Mouse (Mus musculus): Measurements from ENCODE around the gene Dip2b. TPM values are rescaled to one million over a fixed set of nuclear protein-coding genes. Genes with fewer than 3 reads are reported as not detected.

Dip2b gene
- polyA plus RNA-seq, 1 experiment = 5.4 TPM

DNA sequence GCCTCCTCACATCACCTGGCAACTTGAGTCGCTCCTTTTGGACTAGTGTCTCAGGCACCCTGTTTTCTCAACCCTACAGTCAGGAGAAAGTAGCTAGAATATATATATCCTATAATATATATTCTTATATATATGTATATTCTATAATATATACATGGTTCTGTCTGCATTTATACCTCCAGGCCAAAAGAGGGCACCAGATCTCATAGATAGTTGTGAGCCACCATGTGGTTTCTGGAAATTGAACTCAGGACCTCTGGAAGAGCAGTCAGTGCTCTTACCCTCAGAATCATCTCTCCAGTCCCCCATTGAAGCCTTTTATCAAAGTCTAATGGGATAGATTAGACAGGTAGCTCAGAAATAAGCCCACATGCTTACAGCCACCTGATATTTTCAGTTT lies 17.3 kb upstream of the Dip2b start:
- Histone ChIP-seq H3K36me3 (ENCODE audit: control insufficient read depth, insufficient read depth, low read length) (no peaks in the 10 kb centered on the region), H3K27ac (ENCODE audit: insufficient read depth, low read depth, low read length) (no peak overlapping the region), H3K4me3 (ENCODE audit: insufficient read depth, low read depth, low read length) (no peak overlapping the region), H3K4me1 (ENCODE audit: control insufficient read depth, insufficient read depth, low read length) (no peaks in the 10 kb centered on the region), H3K27me3 (replicated peaks; ENCODE audit: control insufficient read depth, insufficient read depth, low read length) (no peaks in the 10 kb centered on the region)
- TF ChIP-seq POLR2A (IDR thresholded peaks at IDR 0.05; ENCODE audit: low read depth, low read length) (no peak), CTCF (conservative IDR thresholded peaks at IDR 0.05; ENCODE audit: insufficient read depth, insufficient read length, low read depth, low read length) (no peak)
- DNase-seq = no peak
- 92% methylated on average over 1 of the region's 1 CpGs for WGBS

- Histone ChIP-seq H3K27me3 (replicated peaks; ENCODE audit: control insufficient read depth, insufficient read depth, low read length) (no peaks in the 10 kb centered on the region), H3K36me3 (ENCODE audit: control insufficient read depth, insufficient read depth, low read length) (no peaks in the 10 kb centered on the region), H3K27ac (ENCODE audit: insufficient read depth, low read depth, low read length) (no peak overlapping the region), H3K4me1 (ENCODE audit: control insufficient read depth, insufficient read depth, low read length) (no peaks in the 10 kb centered on the region), H3K4me3 (ENCODE audit: insufficient read depth, low read depth, low read length) (no peak overlapping the region)
- peak; percentile 64 for DNase-seq
- 14% methylated on average over 5 of the region's 5 CpGs for WGBS
- TF ChIP-seq CTCF (conservative IDR thresholded peaks at IDR 0.05; ENCODE audit: insufficient read depth, insufficient read length, low read depth, low read length) = peak; percentile 38
- no peak for TF ChIP-seq POLR2A (IDR thresholded peaks at IDR 0.05; ENCODE audit: low read depth, low read length)
These were observed 15.5 kb upstream of the Dip2b start for GRCm38 (mm10) chr15:100022923-100023322.

DNA sequence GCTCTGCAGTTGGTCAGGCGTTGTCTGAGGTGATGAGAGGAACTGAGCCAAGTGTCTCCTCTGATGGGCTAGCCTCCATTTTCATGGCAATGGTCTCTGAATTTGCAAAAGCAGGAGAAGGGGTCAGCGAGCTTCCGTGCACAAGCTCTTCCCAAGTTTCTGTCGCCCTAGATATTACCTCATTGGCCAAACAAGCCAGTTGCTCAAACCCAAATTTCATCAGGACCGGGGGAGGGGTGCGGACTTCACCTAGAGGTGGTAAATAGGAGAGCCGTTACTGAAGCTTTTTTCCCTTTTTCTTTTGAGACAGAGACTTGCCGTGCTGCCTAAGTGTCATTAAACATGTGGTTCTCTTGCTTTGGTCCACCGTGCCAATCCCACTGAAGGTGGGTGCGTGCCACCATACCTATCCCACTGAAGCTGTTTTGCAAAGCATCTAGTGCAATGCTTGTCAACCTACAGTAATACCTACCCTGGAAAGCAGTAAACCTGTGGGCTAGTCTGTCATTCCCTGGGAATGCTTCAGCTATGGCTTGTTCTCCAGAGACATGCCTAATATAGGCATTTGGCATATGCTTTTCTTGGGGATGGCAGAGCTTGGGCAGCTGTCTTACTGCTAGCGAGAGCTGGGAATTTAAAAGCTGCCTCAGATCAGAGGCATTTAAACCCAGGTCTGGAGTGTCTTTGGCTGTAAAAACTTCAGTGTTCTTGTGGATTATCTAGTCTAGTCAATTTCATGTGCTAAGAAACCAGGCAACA lies 13.2 kb upstream of the Dip2b start:
- Histone ChIP-seq H3K4me3 (ENCODE audit: insufficient read depth, low read depth, low read length) (no peak overlapping the region), H3K36me3 (ENCODE audit: control insufficient read depth, insufficient read depth, low read length) (no peaks in the 10 kb centered on the region), H3K27ac (ENCODE audit: insufficient read depth, low read depth, low read length) (no peak overlapping the region), H3K27me3 (replicated peaks; ENCODE audit: control insufficient read depth, insufficient read depth, low read length) (no peaks in the 10 kb centered on the region), H3K4me1 (ENCODE audit: control insufficient read depth, insufficient read depth, low read length) (no peaks in the 10 kb centered on the region)
- WGBS = 82% methylated on average over 11 of the region's 11 CpGs
- DNase-seq = no peak
- TF ChIP-seq CTCF (conservative IDR thresholded peaks at IDR 0.05; ENCODE audit: insufficient read depth, insufficient read length, low read depth, low read length) = no peak
- no peak for TF ChIP-seq POLR2A (IDR thresholded peaks at IDR 0.05; ENCODE audit: low read depth, low read length)

GRCm38 (mm10) chr15:100028133-100028532 lies 10.3 kb upstream of the Dip2b start:
- Histone ChIP-seq H3K4me3 (ENCODE audit: insufficient read depth, low read depth, low read length) (no peak overlapping the region), H3K27ac (ENCODE audit: insufficient read depth, low read depth, low read length) (no peak overlapping the region), H3K27me3 (replicated peaks; ENCODE audit: control insufficient read depth, insufficient read depth, low read length) (no peaks in the 10 kb centered on the region), H3K4me1 (ENCODE audit: control insufficient read depth, insufficient read depth, low read length) (no peaks in the 10 kb centered on the region), H3K36me3 (ENCODE audit: control insufficient read depth, insufficient read depth, low read length) (no peaks in the 10 kb centered on the region)
- no peak for DNase-seq
- TF ChIP-seq CTCF (conservative IDR thresholded peaks at IDR 0.05; ENCODE audit: insufficient read depth, insufficient read length, low read depth, low read length) = no peak
- WGBS = 73% methylated on average over 2 of the region's 2 CpGs

DNA sequence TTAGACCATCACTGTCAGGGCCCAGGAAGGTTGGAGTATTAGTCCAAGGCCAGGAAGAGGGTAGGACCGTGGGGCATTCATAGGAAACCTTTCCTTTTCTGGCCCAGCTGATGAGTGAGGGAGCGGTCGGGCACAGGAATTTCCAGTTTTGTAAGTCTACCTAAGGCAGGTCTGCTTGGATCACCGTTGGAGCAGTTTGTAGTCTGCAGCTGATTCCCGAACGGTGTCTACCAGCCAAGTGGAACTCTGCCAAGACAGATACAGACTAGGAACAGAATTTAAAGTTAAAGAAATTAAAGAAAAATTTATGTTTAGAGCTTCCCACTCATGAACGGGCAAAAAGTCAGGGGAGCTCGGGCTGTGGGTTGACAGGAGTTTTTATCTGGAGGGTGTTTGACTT lies 9.0 kb upstream of the Dip2b start:
- H3K36me3 ChIP-seq (ENCODE audit: control insufficient read depth, insufficient read depth, low read length) = no peaks in the 10 kb centered on the region
- no peaks in the 10 kb centered on the region for H3K27me3 ChIP-seq (replicated peaks; ENCODE audit: control insufficient read depth, insufficient read depth, low read length)
- TF ChIP-seq CTCF (conservative IDR thresholded peaks at IDR 0.05; ENCODE audit: insufficient read depth, insufficient read length, low read depth, low read length) (no peak), POLR2A (IDR thresholded peaks at IDR 0.05; ENCODE audit: low read depth, low read length) (no peak)
- no peak overlapping the region for H3K4me3 ChIP-seq (ENCODE audit: insufficient read depth, low read depth, low read length)
- H3K4me1 ChIP-seq (ENCODE audit: control insufficient read depth, insufficient read depth, low read length) = no peaks in the 10 kb centered on the region
- 69% methylated on average over 8 of the region's 8 CpGs for WGBS
- DNase-seq = no peak
- H3K27ac ChIP-seq (ENCODE audit: insufficient read depth, low read depth, low read length) = no peak overlapping the region

- WGBS = 94% methylated on average over 2 of the region's 2 CpGs
- Histone ChIP-seq H3K27ac (ENCODE audit: insufficient read depth, low read depth, low read length) (no peak overlapping the region), H3K27me3 (replicated peaks; ENCODE audit: control insufficient read depth, insufficient read depth, low read length) (no peaks in the 10 kb centered on the region), H3K4me3 (ENCODE audit: insufficient read depth, low read depth, low read length) (no peak overlapping the region), H3K4me1 (ENCODE audit: control insufficient read depth, insufficient read depth, low read length) (no peaks in the 10 kb centered on the region), H3K36me3 (ENCODE audit: control insufficient read depth, insufficient read depth, low read length) (no peaks in the 10 kb centered on the region)
- no peak for DNase-seq
- no peak for TF ChIP-seq POLR2A (IDR thresholded peaks at IDR 0.05; ENCODE audit: low read depth, low read length)
- no peak for TF ChIP-seq CTCF (conservative IDR thresholded peaks at IDR 0.05; ENCODE audit: insufficient read depth, insufficient read length, low read depth, low read length)
These were observed 8.6 kb upstream of the Dip2b start for GRCm38 (mm10) chr15:100029900-100030299.

- Histone ChIP-seq H3K27me3 (replicated peaks; ENCODE audit: control insufficient read depth, insufficient read depth, low read length) (no peaks in the 10 kb centered on the region), H3K4me3 (ENCODE audit: insufficient read depth, low read depth, low read length) (no peak overlapping the region), H3K4me1 (ENCODE audit: control insufficient read depth, insufficient read depth, low read length) (no peaks in the 10 kb centered on the region), H3K27ac (ENCODE audit: insufficient read depth, low read depth, low read length) (no peak overlapping the region), H3K36me3 (ENCODE audit: control insufficient read depth, insufficient read depth, low read length) (no peaks in the 10 kb centered on the region)
- no peak for TF ChIP-seq POLR2A (IDR thresholded peaks at IDR 0.05; ENCODE audit: low read depth, low read length)
- TF ChIP-seq CTCF (conservative IDR thresholded peaks at IDR 0.05; ENCODE audit: insufficient read depth, insufficient read length, low read depth, low read length) = no peak
- no peak for DNase-seq
- 85% methylated on average over 3 of the region's 3 CpGs for WGBS
These were observed 5.9 kb upstream of the Dip2b start for GRCm38 (mm10) chr15:100032546-100032945.
